Mouse (Mus musculus): ENCODE measurements around the gene Mpped1. TPM values are rescaled to one million over a fixed set of nuclear protein-coding genes. Genes with fewer than 3 reads are reported as not detected.

Gene Mpped1
- polyA plus RNA-seq, 1 experiment from 2014 or later = 0.41 TPM

- peaks cover 9% of the 10 kb centered on the region for H3K4me1 ChIP-seq
- H3K36me3 ChIP-seq = no peaks in the 10 kb centered on the region
- ATAC-seq (ENCODE audit: extremely low read depth, insufficient number of reproducible peaks, low FRiP score, low TSS enrichment) = no peak
- no peak overlapping the region for H3K9ac ChIP-seq
- H3K27ac ChIP-seq (replicated peaks) = no peak overlapping the region
- no peak overlapping the region for H3K4me3 ChIP-seq
- 63% methylated on average over 8 of the region's 8 CpGs for WGBS
- no peaks in the 10 kb centered on the region for H3K9me3 ChIP-seq
- peaks cover 100% of the 10 kb centered on the region for H3K27me3 ChIP-seq (replicated peaks)
- H3K4me2 ChIP-seq = no peak overlapping the region
These were observed 7.8 kb upstream of the Mpped1 start for GRCm38 (mm10) chr15:83771346-83772053.

GRCm38 (mm10) chr15:83772460-83772859 lies 6.8 kb upstream of the Mpped1 start:
- Histone ChIP-seq H3K4me2 (no peak overlapping the region), H3K4me1 (peaks cover 9% of the 10 kb centered on the region), H3K27me3 (replicated peaks) (peaks cover 100% of the 10 kb centered on the region), H3K9ac (no peak overlapping the region), H3K27ac (replicated peaks) (no peak overlapping the region), H3K36me3 (no peaks in the 10 kb centered on the region), H3K4me3 (no peak overlapping the region), H3K9me3 (no peaks in the 10 kb centered on the region)
- WGBS = 29% methylated on average over 5 of the region's 5 CpGs
- peak; percentile 15; the same call in 1 of the 2 replicates for ATAC-seq (ENCODE audit: extremely low read depth, insufficient number of reproducible peaks, low FRiP score, low TSS enrichment)

GRCm38 (mm10) chr15:83772953-83773352 lies 6.3 kb upstream of the Mpped1 start:
- peaks cover 9% of the 10 kb centered on the region for H3K4me1 ChIP-seq
- no peak overlapping the region for H3K4me3 ChIP-seq
- no peaks in the 10 kb centered on the region for H3K9me3 ChIP-seq
- no peak for ATAC-seq (ENCODE audit: extremely low read depth, insufficient number of reproducible peaks, low FRiP score, low TSS enrichment)
- H3K36me3 ChIP-seq = no peaks in the 10 kb centered on the region
- 67% methylated on average over 4 of the region's 4 CpGs for WGBS
- no peak overlapping the region for H3K9ac ChIP-seq
- H3K27me3 ChIP-seq (replicated peaks) = peaks cover 100% of the 10 kb centered on the region
- no peak overlapping the region for H3K4me2 ChIP-seq
- no peak overlapping the region for H3K27ac ChIP-seq (replicated peaks)

- ATAC-seq (ENCODE audit: extremely low read depth, insufficient number of reproducible peaks, low FRiP score, low TSS enrichment) = no peak
- Histone ChIP-seq H3K4me3 (no peak overlapping the region), H3K4me2 (no peak overlapping the region), H3K9ac (no peak overlapping the region), H3K27me3 (replicated peaks) (peaks cover 99% of the 10 kb centered on the region), H3K4me1 (peaks cover 14% of the 10 kb centered on the region), H3K9me3 (no peaks in the 10 kb centered on the region), H3K27ac (replicated peaks) (no peak overlapping the region), H3K36me3 (no peaks in the 10 kb centered on the region)
- WGBS = 40% methylated on average over 4 of the region's 4 CpGs
These were observed 4.3 kb upstream of the Mpped1 start for GRCm38 (mm10) chr15:83774922-83775321.

- H3K4me2 ChIP-seq = no peak overlapping the region
- H3K9me3 ChIP-seq = no peaks in the 10 kb centered on the region
- no peak for ATAC-seq (ENCODE audit: extremely low read depth, insufficient number of reproducible peaks, low FRiP score, low TSS enrichment)
- H3K4me1 ChIP-seq = peaks cover 20% of the 10 kb centered on the region
- no peak overlapping the region for H3K27ac ChIP-seq (replicated peaks)
- no peak overlapping the region for H3K9ac ChIP-seq
- no peaks in the 10 kb centered on the region for H3K36me3 ChIP-seq
- no peak overlapping the region for H3K4me3 ChIP-seq
- peaks cover 99% of the 10 kb centered on the region for H3K27me3 ChIP-seq (replicated peaks)
- WGBS = 72% methylated on average over 6 of the region's 6 CpGs
These were observed 2.8 kb upstream of the Mpped1 start for GRCm38 (mm10) chr15:83776265-83777000.

- H3K4me3 ChIP-seq = no peak overlapping the region
- no peaks in the 10 kb centered on the region for H3K9me3 ChIP-seq
- no peaks in the 10 kb centered on the region for H3K36me3 ChIP-seq
- no peak for ATAC-seq (ENCODE audit: extremely low read depth, insufficient number of reproducible peaks, low FRiP score, low TSS enrichment)
- 60% methylated on average over 6 of the region's 6 CpGs for WGBS
- no peak overlapping the region for H3K9ac ChIP-seq
- no peak overlapping the region for H3K27ac ChIP-seq (replicated peaks)
- H3K4me1 ChIP-seq = peaks cover 17% of the 10 kb centered on the region
- no peak overlapping the region for H3K4me2 ChIP-seq
- peaks cover 99% of the 10 kb centered on the region for H3K27me3 ChIP-seq (replicated peaks)
These were observed 1.8 kb upstream of the Mpped1 start for GRCm38 (mm10) chr15:83777476-83777875.

- H3K4me2 ChIP-seq = peak overlapping the region; percentile 84
- no peaks in the 10 kb centered on the region for H3K36me3 ChIP-seq
- no peak overlapping the region for H3K27ac ChIP-seq (replicated peaks)
- peaks cover 11% of the 10 kb centered on the region for H3K4me1 ChIP-seq
- H3K9me3 ChIP-seq = no peaks in the 10 kb centered on the region
- H3K9ac ChIP-seq = peak overlapping the region; percentile 68
- H3K4me3 ChIP-seq = peak overlapping the region; percentile 60
- 2% methylated on average over 32 of the region's 92 CpGs for WGBS
- ATAC-seq (ENCODE audit: extremely low read depth, insufficient number of reproducible peaks, low FRiP score, low TSS enrichment) = no peak
- H3K27me3 ChIP-seq (replicated peaks) = peaks cover 99% of the 10 kb centered on the region
These were observed 831 bp downstream of the Mpped1 start for GRCm38 (mm10) chr15:83779855-83780740.

- 62% methylated on average over 11 of the region's 11 CpGs for WGBS
These were observed 2.0 kb downstream of the Mpped1 start for GRCm38 (mm10) chr15:83781304-83781703.

GRCm38 (mm10) chr15:83782284-83782683 lies 3.0 kb downstream of the Mpped1 start:
- Histone ChIP-seq H3K9me3 (no peaks in the 10 kb centered on the region), H3K27me3 (replicated peaks) (peaks cover 98% of the 10 kb centered on the region), H3K4me1 (peaks cover 11% of the 10 kb centered on the region), H3K36me3 (no peaks in the 10 kb centered on the region), H3K9ac (no peak overlapping the region), H3K4me2 (no peak overlapping the region), H3K27ac (replicated peaks) (no peak overlapping the region), H3K4me3 (no peak overlapping the region)
- ATAC-seq (ENCODE audit: extremely low read depth, insufficient number of reproducible peaks, low FRiP score, low TSS enrichment) = no peak
- 58% methylated on average over 9 of the region's 9 CpGs for WGBS

More at GRCm38 (mm10) chr15:83781304-83781703, 2.0 kb downstream of the Mpped1 start:
- no peak overlapping the region for H3K4me3 ChIP-seq
- H3K27me3 ChIP-seq (replicated peaks) = peaks cover 98% of the 10 kb centered on the region
- H3K4me1 ChIP-seq = peaks cover 11% of the 10 kb centered on the region
- no peak overlapping the region for H3K27ac ChIP-seq (replicated peaks)
- no peaks in the 10 kb centered on the region for H3K36me3 ChIP-seq
- no peak overlapping the region for H3K4me2 ChIP-seq
- H3K9ac ChIP-seq = no peak overlapping the region
- no peak for ATAC-seq (ENCODE audit: extremely low read depth, insufficient number of reproducible peaks, low FRiP score, low TSS enrichment)
- H3K9me3 ChIP-seq = no peaks in the 10 kb centered on the region

- no peak for ATAC-seq (ENCODE audit: extremely low read depth, insufficient number of reproducible peaks, low FRiP score, low TSS enrichment)
- H3K4me3 ChIP-seq = no peak overlapping the region
- H3K4me2 ChIP-seq = no peak overlapping the region
- H3K27me3 ChIP-seq (replicated peaks) = peaks cover 95% of the 10 kb centered on the region
- H3K36me3 ChIP-seq = no peaks in the 10 kb centered on the region
- peaks cover 7% of the 10 kb centered on the region for H3K4me1 ChIP-seq
- no peak overlapping the region for H3K27ac ChIP-seq (replicated peaks)
- no peak overlapping the region for H3K9ac ChIP-seq
- no peaks in the 10 kb centered on the region for H3K9me3 ChIP-seq
- WGBS = 72% methylated on average over 9 of the region's 9 CpGs
These were observed 5.5 kb downstream of the Mpped1 start for GRCm38 (mm10) chr15:83784772-83785171.

- Histone ChIP-seq H3K4me2 (no peak overlapping the region), H3K27me3 (replicated peaks) (peaks cover 53% of the 10 kb centered on the region), H3K9ac (no peak overlapping the region), H3K36me3 (no peaks in the 10 kb centered on the region), H3K4me3 (no peak overlapping the region), H3K4me1 (no peaks in the 10 kb centered on the region), H3K27ac (replicated peaks) (no peak overlapping the region), H3K9me3 (no peaks in the 10 kb centered on the region)
- no peak for ATAC-seq (ENCODE audit: extremely low read depth, insufficient number of reproducible peaks, low FRiP score, low TSS enrichment)
- WGBS = 62% methylated on average over 9 of the region's 9 CpGs
These were observed 9.8 kb downstream of the Mpped1 start for GRCm38 (mm10) chr15:83789046-83789445.

All from heart, embryonic 13.5 days (tissue).